Mouse (Mus musculus): Measurements from ENCODE around the gene Mmab. TPM values are rescaled to one million over a fixed set of nuclear protein-coding genes. Genes with fewer than 3 reads are reported as not detected.

Mmab gene
- polyA plus RNA-seq, 1 experiment, result not detected

GRCm38 (mm10) chr5:114418541-114418940 lies 25.3 kb downstream of the Mmab start:
- Histone ChIP-seq H3K27ac (ENCODE audit: insufficient read depth, low read depth, low read length) (no peak overlapping the region), H3K4me3 (ENCODE audit: insufficient read depth, low read depth, low read length) (no peak overlapping the region), H3K4me1 (ENCODE audit: control insufficient read depth, insufficient read depth, low read length) (0 out of 2 replicates have a peak, but pooled peaks cover 8% of the 10 kb centered on the region)
- no peak for TF ChIP-seq POLR2A (IDR thresholded peaks at IDR 0.05; ENCODE audit: insufficient read depth, low read depth, low read length)
- TF ChIP-seq CTCF (IDR thresholded peaks at IDR 0.05; ENCODE audit: insufficient read depth, low read depth, low read length), result 0 out of 2 replicates have a peak, but pooled peaks have one; percentile 9
- 82% methylated on average over 8 of the region's 8 CpGs for WGBS

GRCm38 (mm10) chr5:114416855-114417254 lies 27.0 kb downstream of the Mmab start:
- 0 out of 2 replicates have a peak overlapping the region, but pooled peaks have one; percentile 14 for H3K27ac ChIP-seq (ENCODE audit: insufficient read depth, low read depth, low read length)
- TF ChIP-seq CTCF (IDR thresholded peaks at IDR 0.05; ENCODE audit: insufficient read depth, low read depth, low read length) (no peak), POLR2A (IDR thresholded peaks at IDR 0.05; ENCODE audit: insufficient read depth, low read depth, low read length) (no peak)
- no peaks in the 10 kb centered on the region for H3K4me1 ChIP-seq (ENCODE audit: control insufficient read depth, insufficient read depth, low read length)
- WGBS, result 85% methylated on average over 8 of the region's 8 CpGs
- no peak overlapping the region for H3K4me3 ChIP-seq (ENCODE audit: insufficient read depth, low read depth, low read length)

GRCm38 (mm10) chr5:114415606-114416005 lies 28.3 kb downstream of the Mmab start:
- 95% methylated on average over 5 of the region's 5 CpGs for WGBS
- Histone ChIP-seq H3K4me1 (ENCODE audit: control insufficient read depth, insufficient read depth, low read length) (no peaks in the 10 kb centered on the region), H3K4me3 (ENCODE audit: insufficient read depth, low read depth, low read length) (no peak overlapping the region), H3K27ac (ENCODE audit: insufficient read depth, low read depth, low read length) (no peak overlapping the region)
- no peak for TF ChIP-seq CTCF (IDR thresholded peaks at IDR 0.05; ENCODE audit: insufficient read depth, low read depth, low read length)
- TF ChIP-seq POLR2A (IDR thresholded peaks at IDR 0.05; ENCODE audit: insufficient read depth, low read depth, low read length), result no peak

GRCm38 (mm10) chr5:114413067-114413735 lies 30.7 kb downstream of the Mmab start:
- Histone ChIP-seq H3K27ac (ENCODE audit: insufficient read depth, low read depth, low read length) (no peak overlapping the region), H3K4me3 (ENCODE audit: insufficient read depth, low read depth, low read length) (no peak overlapping the region), H3K4me1 (ENCODE audit: control insufficient read depth, insufficient read depth, low read length) (no peaks in the 10 kb centered on the region)
- TF ChIP-seq CTCF (IDR thresholded peaks at IDR 0.05; ENCODE audit: insufficient read depth, low read depth, low read length), result no peak
- TF ChIP-seq POLR2A (IDR thresholded peaks at IDR 0.05; ENCODE audit: insufficient read depth, low read depth, low read length), result no peak
- WGBS, result 74% methylated on average over 16 of the region's 16 CpGs

GRCm38 (mm10) chr5:114412361-114412998 lies 31.4 kb downstream of the Mmab start:
- Histone ChIP-seq H3K4me1 (ENCODE audit: control insufficient read depth, insufficient read depth, low read length) (no peaks in the 10 kb centered on the region), H3K4me3 (ENCODE audit: insufficient read depth, low read depth, low read length) (no peak overlapping the region), H3K27ac (ENCODE audit: insufficient read depth, low read depth, low read length) (no peak overlapping the region)
- TF ChIP-seq POLR2A (IDR thresholded peaks at IDR 0.05; ENCODE audit: insufficient read depth, low read depth, low read length) (no peak), CTCF (IDR thresholded peaks at IDR 0.05; ENCODE audit: insufficient read depth, low read depth, low read length) (no peak)
- 88% methylated on average over 23 of the region's 23 CpGs for WGBS

- TF ChIP-seq CTCF (IDR thresholded peaks at IDR 0.05; ENCODE audit: insufficient read depth, low read depth, low read length) (no peak), POLR2A (IDR thresholded peaks at IDR 0.05; ENCODE audit: insufficient read depth, low read depth, low read length) (no peak)
- Histone ChIP-seq H3K4me1 (ENCODE audit: control insufficient read depth, insufficient read depth, low read length) (no peaks in the 10 kb centered on the region), H3K27ac (ENCODE audit: insufficient read depth, low read depth, low read length) (no peak overlapping the region), H3K4me3 (ENCODE audit: insufficient read depth, low read depth, low read length) (no peak overlapping the region)
- WGBS, result 78% methylated on average over 13 of the region's 13 CpGs
Measured at GRCm38 (mm10) chr5:114410429-114410828, 33.4 kb downstream of the Mmab start.

GRCm38 (mm10) chr5:114408846-114409245 lies 35.0 kb downstream of the Mmab start:
- 95% methylated on average over 11 of the region's 11 CpGs for WGBS
- Histone ChIP-seq H3K4me1 (ENCODE audit: control insufficient read depth, insufficient read depth, low read length) (no peaks in the 10 kb centered on the region), H3K27ac (ENCODE audit: insufficient read depth, low read depth, low read length) (no peak overlapping the region), H3K4me3 (ENCODE audit: insufficient read depth, low read depth, low read length) (no peak overlapping the region)
- no peak for TF ChIP-seq CTCF (IDR thresholded peaks at IDR 0.05; ENCODE audit: insufficient read depth, low read depth, low read length)
- no peak for TF ChIP-seq POLR2A (IDR thresholded peaks at IDR 0.05; ENCODE audit: insufficient read depth, low read depth, low read length)

- WGBS, result 94% methylated on average over 9 of the region's 9 CpGs
- no peak for TF ChIP-seq CTCF (IDR thresholded peaks at IDR 0.05; ENCODE audit: insufficient read depth, low read depth, low read length)
- TF ChIP-seq POLR2A (IDR thresholded peaks at IDR 0.05; ENCODE audit: insufficient read depth, low read depth, low read length), result no peak
- H3K27ac ChIP-seq (ENCODE audit: insufficient read depth, low read depth, low read length), result no peak overlapping the region
- no peak overlapping the region for H3K4me3 ChIP-seq (ENCODE audit: insufficient read depth, low read depth, low read length)
- no peaks in the 10 kb centered on the region for H3K4me1 ChIP-seq (ENCODE audit: control insufficient read depth, insufficient read depth, low read length)
Measured at GRCm38 (mm10) chr5:114407810-114408209, 36.0 kb downstream of the Mmab start.

GRCm38 (mm10) chr5:114407269-114407668 lies 36.6 kb downstream of the Mmab start:
- Histone ChIP-seq H3K27ac (ENCODE audit: insufficient read depth, low read depth, low read length) (no peak overlapping the region), H3K4me3 (ENCODE audit: insufficient read depth, low read depth, low read length) (no peak overlapping the region), H3K4me1 (ENCODE audit: control insufficient read depth, insufficient read depth, low read length) (no peaks in the 10 kb centered on the region)
- 69% methylated on average over 10 of the region's 10 CpGs for WGBS
- TF ChIP-seq POLR2A (IDR thresholded peaks at IDR 0.05; ENCODE audit: insufficient read depth, low read depth, low read length) (no peak), CTCF (IDR thresholded peaks at IDR 0.05; ENCODE audit: insufficient read depth, low read depth, low read length) (no peak)

Measured in olfactory bulb, adult 2 months (tissue).